Mouse (Mus musculus): ENCODE measurements at regions not wholly inside any gene's neighbourhood (a gene's known extent, or its start where the extent isn't known, plus 50 kb on each side); places are given as distances from the start of the nearest gene placed in this dataset.

- TF ChIP-seq CTCF (IDR thresholded peaks at IDR 0.05; ENCODE audit: control insufficient read depth, insufficient read depth, low read length), result no peak
- TF ChIP-seq POLR2A (IDR thresholded peaks at IDR 0.05; ENCODE audit: borderline replicate concordance, control insufficient read depth, low read depth, low read length), result no peak
Measured at GRCm38 (mm10) chr15:51363391-51363790, 2521.3 kb upstream of the Gm7489 start.

Data from bone marrow, adult 2 months (tissue).